Mouse (Mus musculus) cortical plate, adult 2 months (tissue): Measurements from ENCODE around the gene Mtf1.

ENCODE experiments used
- CTCF ChIP-seq: fragments of 200-500 bp; IDR thresholded peaks from 2 replicates; pipeline ENCODE4 v1.5.1; 2011; ENCODE audit warnings: mild to moderate bottlenecking, control low read depth, low read length; ENCODE audit not compliant: insufficient read depth; ENCODE audit errors: extremely low read depth
- POLR2A ChIP-seq: fragments of 200-500 bp; IDR thresholded peaks from 2 replicates; pipeline ENCODE4 v1.6.1; 2011; ENCODE audit warnings: mild to moderate bottlenecking, low read length, control low read depth; ENCODE audit not compliant: insufficient read depth; ENCODE audit errors: extremely low read depth

GRCm38 (mm10) chr4:124796913-124797312, 5.0 kb upstream of the Mtf1 start:
- TF ChIP-seq CTCF (no peak), POLR2A (no peak)
